Mouse (Mus musculus): ENCODE results near the gene Gja4.

DNA sequence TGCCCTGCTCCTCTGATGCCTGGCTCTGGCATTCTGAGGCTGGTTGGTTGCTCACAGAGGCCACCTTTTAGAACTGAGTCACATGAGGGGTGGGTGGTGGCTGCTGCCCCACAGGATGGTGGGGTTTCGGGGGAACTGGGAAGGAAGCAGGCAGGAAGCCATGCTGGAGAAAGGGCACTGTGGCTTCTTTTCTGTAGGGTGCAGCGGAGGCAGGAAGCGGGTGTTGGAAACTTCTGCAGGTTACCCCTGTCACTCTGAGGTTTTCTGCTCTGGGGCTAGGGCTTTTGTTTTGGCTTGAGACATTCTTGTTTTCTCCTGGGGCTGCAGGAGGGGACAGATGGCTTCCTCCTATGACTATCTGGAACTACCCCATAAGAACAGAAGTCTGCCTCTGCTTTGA lies 48.7 kb upstream of the Gja4 start:
- TF ChIP-seq CTCF (IDR thresholded peaks at IDR 0.05; ENCODE audit: insufficient read depth, low read length) (no peak), POLR2A (IDR thresholded peaks at IDR 0.05; ENCODE audit: borderline replicate concordance, extremely low read depth, low read depth, low read length) (no peak)

Data from lung, adult 2 months (tissue).